Mouse (Mus musculus): Measurements from ENCODE around the gene Cyth4.
A peak's percentile ranks its signal among the peaks of the same experiment; 100 is the strongest.

Gene Cyth4

GRCm38 (mm10) chr15:78616973-78617372 is 20.1 kb downstream of the Cyth4 start:
- no peak for DNase-seq (ENCODE audit: low spot score)

- peak; percentile 75 for DNase-seq (ENCODE audit: low spot score)
These were observed 26.6 kb downstream of the Cyth4 start for GRCm38 (mm10) chr15:78623426-78623825.

DNA sequence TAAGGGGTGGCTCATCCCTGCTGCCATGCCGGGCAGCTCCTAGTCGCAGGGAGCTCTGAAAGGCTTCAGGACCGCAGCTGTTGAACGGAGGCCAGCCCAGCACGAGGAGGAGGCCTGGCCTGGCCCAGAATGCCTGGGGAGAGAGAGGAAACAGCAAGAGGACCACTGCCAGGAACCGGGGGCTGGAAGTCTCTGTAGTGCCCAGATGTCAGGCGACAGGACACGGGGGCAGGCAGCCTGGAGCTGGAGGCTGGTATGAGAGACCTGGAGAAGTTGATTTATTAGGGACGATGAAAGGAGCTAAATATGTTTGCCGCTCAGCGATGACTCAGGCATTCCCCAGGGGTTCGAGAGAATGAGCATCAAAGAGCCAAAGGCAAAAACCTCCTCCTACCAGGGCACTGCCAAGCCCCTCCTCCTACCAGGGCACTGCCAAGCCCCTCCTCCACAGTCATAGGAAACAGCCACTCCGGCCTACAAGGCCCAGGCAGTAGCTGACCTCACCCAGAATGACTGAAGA is 27.6 kb downstream of the Cyth4 start:
- DNase-seq (ENCODE audit: low spot score) = peak; percentile 67

- DNase-seq (ENCODE audit: low spot score) = no peak
These were observed 28.1 kb downstream of the Cyth4 start for GRCm38 (mm10) chr15:78624961-78625360.

DNA sequence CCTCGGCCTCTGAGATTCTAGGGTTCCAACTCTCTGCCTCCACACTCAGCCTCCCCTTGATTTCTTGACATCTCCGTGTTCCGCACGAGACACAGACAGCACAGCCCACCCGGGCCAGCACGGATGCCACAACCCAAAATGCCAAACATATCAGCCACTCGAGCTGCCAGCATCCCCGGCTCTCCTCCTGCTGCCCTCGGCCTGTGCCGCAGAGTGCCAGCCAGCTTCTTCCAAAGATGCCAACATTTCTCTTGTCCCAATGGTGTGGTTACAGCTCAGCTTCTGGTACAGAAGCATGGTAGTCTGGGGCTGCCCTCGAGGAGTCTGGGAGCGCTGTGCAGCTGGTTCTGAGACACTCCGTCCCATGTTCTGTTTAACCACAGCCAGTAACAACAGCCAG is 29.4 kb downstream of the Cyth4 start:
- no peak for DNase-seq (ENCODE audit: low spot score)

DNA sequence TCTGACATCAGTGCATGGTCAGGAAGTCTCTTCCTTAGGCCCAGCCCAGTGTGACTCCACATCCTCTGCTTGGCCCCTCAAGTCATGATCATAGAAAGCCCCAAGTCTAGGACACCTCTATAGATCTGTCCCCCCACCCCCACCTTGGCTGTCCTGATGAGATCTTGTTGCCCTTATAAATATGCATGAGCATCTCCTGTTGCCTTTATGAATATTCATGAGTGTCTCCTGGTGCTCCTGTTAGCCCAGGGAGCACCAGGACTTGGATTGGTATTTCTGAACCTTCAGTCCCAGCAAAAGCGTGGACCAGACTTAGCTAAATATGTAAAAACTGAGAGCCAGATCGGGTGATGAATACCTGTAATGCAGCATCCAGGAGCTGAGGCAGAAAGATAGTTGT is 35.5 kb downstream of the Cyth4 start:
- DNase-seq (ENCODE audit: low spot score) = no peak

- no peak for DNase-seq (ENCODE audit: low spot score)
These were observed 36.6 kb downstream of the Cyth4 start for GRCm38 (mm10) chr15:78633413-78633812.

GRCm38 (mm10) chr15:78634095-78634737 is 37.4 kb downstream of the Cyth4 start:
- DNase-seq (ENCODE audit: low spot score) = no peak

- peak; percentile 69 for DNase-seq (ENCODE audit: low spot score)
These were observed 38.4 kb downstream of the Cyth4 start for GRCm38 (mm10) chr15:78635231-78635630.

- no peak for DNase-seq (ENCODE audit: low spot score)
These were observed 46.8 kb downstream of the Cyth4 start for GRCm38 (mm10) chr15:78643633-78644032.

DNA sequence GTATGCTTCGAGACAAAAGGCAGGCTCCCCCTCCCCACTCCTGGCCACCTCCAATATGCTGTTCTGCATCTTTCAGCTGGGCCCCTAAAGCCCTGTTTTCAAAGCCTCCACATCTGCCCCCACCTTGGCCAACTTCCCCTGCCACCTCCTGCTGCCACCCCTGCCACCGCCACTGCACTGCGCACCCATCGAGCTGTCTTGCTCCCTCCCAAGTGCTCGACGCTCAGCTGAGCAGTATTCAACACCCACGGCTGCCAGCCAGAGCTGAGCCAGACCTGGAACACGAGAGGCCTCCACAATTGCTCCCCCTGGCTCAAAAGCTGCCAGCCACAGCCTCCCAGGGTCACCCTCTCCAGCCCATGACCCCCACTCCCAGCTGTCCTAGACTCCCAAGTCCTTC is 47.8 kb downstream of the Cyth4 start:
- DNase-seq (ENCODE audit: low spot score) = no peak

GRCm38 (mm10) chr15:78647746-78648145 is 50.9 kb downstream of the Cyth4 start:
- DNase-seq (ENCODE audit: low spot score) = no peak

DNA sequence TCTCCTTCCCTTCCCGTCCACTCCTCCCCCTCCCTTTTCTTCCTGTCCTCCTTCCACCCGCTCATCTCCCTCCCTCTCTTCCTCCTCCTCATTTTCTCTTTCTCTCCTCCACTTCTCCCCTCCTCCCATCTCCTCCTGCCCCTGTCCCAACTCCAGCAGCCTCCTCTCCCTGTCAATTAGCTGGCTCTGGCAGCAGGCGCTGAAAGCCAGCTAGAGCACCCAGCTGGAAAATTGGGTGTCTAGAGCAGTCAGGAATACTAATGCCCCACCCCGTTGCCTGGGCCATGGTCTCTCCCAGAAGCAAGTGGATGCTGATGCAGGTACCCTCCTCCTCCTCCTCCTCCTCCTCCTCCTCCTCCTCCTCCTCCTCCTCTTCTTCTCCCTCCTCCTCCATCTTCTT is 54.3 kb downstream of the Cyth4 start:
- DNase-seq (ENCODE audit: low spot score) = no peak

GRCm38 (mm10) chr15:78664268-78664667 is 67.4 kb downstream of the Cyth4 start:
- DNase-seq (ENCODE audit: low spot score) = no peak

GRCm38 (mm10) chr15:78669221-78669871 is 72.5 kb downstream of the Cyth4 start:
- no peak for DNase-seq (ENCODE audit: low spot score)

DNA sequence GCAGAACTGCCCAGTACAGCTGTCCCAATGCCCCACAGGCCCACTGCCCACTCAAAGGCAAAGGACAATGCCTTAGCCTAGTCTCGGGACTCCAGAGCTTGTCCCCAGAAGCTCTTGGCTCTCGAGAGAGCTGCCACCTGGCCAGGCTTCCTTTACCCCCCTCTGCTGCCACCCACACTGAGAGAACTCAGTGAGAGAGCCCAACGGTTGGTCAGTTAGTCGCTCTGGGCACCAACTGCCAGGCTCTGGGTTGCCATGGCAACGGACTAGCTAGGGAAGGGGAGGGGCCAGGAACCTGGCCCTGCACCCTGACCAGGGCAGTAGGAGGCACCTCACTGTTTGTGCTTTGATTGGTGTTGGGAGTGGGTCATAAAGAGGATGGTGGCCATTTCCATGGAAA is 73.5 kb downstream of the Cyth4 start:
- peak; percentile 49 for DNase-seq (ENCODE audit: low spot score)

All from testis, postnatal 14 days (tissue).